Mouse (Mus musculus) layer of hippocampus, postnatal 36 days (tissue): ENCODE measurements at regions not wholly inside any gene's neighbourhood (a gene's known extent, or its start where the extent isn't known, plus 50 kb on each side); places are given as distances from the start of the nearest gene placed in this dataset.

Experiments
- DNase-seq, 2 experiments: peaks; one replicate each; pipeline ENCODE4 v3.0.0; 2022

DNA sequence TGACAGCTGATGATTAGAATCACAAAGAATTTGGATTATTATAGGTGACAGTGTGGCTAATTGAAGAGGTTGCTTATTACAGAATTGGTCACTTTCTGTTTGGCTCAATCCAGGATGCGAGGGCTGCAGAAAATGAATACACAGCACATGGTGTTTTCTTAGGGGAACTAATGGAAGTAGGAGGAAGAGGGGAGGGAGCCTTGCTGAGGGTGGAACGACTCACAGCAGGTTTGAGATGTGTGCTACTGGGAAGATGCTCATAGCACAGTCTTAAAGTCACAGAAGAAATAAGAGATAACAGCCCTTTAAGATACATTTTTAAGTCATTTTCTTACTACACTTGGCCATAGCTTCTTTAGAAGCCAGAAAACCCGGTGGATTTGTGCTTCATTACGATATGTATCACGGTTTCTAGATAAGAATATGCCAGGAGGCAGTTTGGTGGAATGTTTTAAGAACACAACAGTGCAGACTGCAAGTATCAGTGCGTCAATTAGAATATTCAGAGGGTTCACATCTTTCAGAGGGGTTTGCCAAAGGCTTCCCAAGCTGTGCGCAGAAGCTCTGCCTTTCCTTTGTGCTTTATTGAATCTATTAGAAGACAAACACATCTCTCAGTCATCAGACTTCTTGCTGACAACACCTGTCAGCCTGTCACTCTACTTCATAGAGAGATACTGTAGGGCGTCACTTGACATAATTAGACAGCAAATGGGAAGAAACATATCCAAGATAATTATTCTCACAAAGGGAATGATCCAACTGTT lies 853.7 kb downstream of the Otol1 start:
- peak; percentile 13 to 25 for DNase-seq

DNA sequence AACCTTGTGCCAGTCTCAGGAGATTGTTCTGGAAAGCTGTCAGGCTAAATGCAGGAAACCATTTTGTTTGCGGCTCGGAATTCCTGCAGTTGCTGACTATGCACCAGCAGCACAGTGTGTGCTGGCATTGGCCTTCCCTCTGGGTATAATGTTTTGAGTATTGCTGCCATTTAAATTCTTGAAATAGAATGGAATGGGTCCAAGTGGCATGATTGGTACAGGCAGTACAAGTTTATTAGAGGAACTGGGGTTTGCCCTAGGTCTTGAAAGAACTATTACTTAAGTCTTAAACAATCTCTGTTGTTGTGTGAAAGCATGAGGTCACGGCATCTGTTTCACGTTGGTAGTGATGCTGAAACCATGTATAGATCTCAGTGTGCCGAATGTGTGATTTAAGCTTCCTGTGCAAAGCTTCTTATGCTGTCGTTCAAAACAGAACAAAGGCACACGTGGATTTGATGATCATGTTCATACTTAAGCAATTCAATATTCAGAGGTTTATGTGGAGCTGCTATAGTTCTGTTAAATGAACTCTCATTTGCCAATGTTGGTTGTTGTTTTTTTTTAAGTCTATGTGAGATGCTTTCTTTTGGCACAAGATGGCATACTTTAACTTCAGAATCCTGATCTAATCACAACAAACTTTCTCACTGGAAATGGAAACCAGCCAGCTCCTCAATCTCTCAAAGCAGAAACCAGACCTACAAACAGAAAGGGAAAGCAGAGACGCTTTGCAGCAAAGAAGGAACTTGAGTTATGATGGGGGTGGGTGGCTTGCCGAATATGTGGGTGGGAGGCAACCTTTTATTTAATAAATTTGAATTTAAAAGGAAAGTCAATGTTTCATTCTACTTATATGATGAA lies 866.5 kb downstream of the Otol1 start:
- DNase-seq = peak in 1 of 2 experiments; percentile 15

DNA sequence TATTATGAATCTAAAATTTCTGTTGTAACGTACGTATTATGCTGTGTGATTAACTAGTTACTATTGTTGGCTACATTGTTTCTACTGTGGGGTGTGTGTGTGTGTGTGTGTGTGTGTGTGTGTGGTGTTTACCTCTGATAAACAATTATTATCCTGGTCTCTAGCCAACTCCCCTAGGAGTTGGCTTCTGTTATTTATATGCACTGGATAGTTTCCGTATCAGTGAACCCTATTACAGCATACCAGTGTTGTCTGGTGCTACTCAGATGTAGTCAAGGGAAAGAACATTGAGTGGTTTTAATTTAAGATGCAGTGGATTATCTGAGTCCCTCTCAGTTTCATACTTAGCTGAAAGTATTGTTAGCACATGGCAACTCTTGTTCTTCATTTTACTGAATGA lies 867.2 kb downstream of the Otol1 start:
- no peak for DNase-seq
